Mouse (Mus musculus) stomach, embryonic 14.5 days (tissue): ENCODE results near the gene Cntn5. TPM values are rescaled to one million over a fixed set of nuclear protein-coding genes. Genes with fewer than 3 reads are reported as not detected.

Experiments used
- ATAC-seq: fragments of 200-750 bp; cut with Nextera tagmentation; 2 replicates; pipeline ENCODE4 v1.8.0; 2017; ENCODE audit warnings: low read depth, moderate TSS enrichment; ENCODE audit not compliant: insufficient number of reproducible peaks, insufficient read depth, low FRiP score
- H3K27ac ChIP-seq: fragments of 300-500 bp; sonication (generic); 2 replicates; pipeline ENCODE4 v1.5.1; 2014; ENCODE audit warnings: mild to moderate bottlenecking, low read length, moderate library complexity, mixed read lengths
- H3K27me3 ChIP-seq: fragments of 300-500 bp; sonication (generic); 2 replicates; pipeline ENCODE4 v1.6.1; 2014; ENCODE audit warnings: low read length, control low read depth, mixed read lengths; ENCODE audit not compliant: control insufficient read depth, insufficient read depth
- H3K36me3 ChIP-seq: fragments of 300-500 bp; sonication (generic); 2 replicates; pipeline ENCODE4 v1.6.1; 2014; ENCODE audit warnings: mild to moderate bottlenecking, control low read depth, low read length, moderate library complexity, mixed read lengths; ENCODE audit not compliant: control insufficient read depth, insufficient read depth
- H3K4me1 ChIP-seq: fragments of 300-500 bp; sonication (generic); 2 replicates; pipeline ENCODE4 v1.6.1; 2014; ENCODE audit warnings: low read length, control low read depth, mixed read lengths; ENCODE audit not compliant: control insufficient read depth, insufficient read depth
- H3K4me2 ChIP-seq: fragments of 300-500 bp; sonication (generic); replicated peaks from 2 replicates; pipeline ENCODE4 v1.6.1; 2014; ENCODE audit warnings: low read depth, low read length, control low read depth
- H3K4me3 ChIP-seq: fragments of 300-500 bp; sonication (generic); 2 replicates; pipeline ENCODE4 v1.5.1; 2014; ENCODE audit warnings: low read depth, low read length, control low read depth
- H3K9ac ChIP-seq: fragments of 300-500 bp; sonication (generic); replicated peaks from 2 replicates; pipeline ENCODE4 v1.6.1; 2014; ENCODE audit warnings: low read depth, mild to moderate bottlenecking, control low read depth, low read length, moderate library complexity, mixed read lengths
- H3K9me3 ChIP-seq: fragments of 300-500 bp; sonication (generic); 2 replicates; pipeline ENCODE4 v1.6.1; 2016; ENCODE audit warnings: low read depth, low read length, control low read depth; ENCODE audit not compliant: control insufficient read depth
- WGBS: fragments of 180-500 bp; shearing (Covaris S2); extraction: QIAGEN DNeasy Blood & Tissue Kit; methylation state at CpG from one replicate; pipeline ENCODE4 v1.1.7; 2014; 5-methylcytosine and 5-hydroxymethylcytosine counted together
- polyA plus RNA-seq: library from polyadenylated mRNA; unstranded; fragments of >200 nt; fragmentation: Nextera tagmentation; extraction: Ambion mirVana; gene quantifications from 2 replicates; pipeline ENCODE4 v1.2.1, GENCODE M21; 2014

The Cntn5 gene
- polyA plus RNA-seq, 1 experiment from 2014 or later, result 0.20 TPM

- no peak overlapping the region for H3K4me2 ChIP-seq
- H3K27ac ChIP-seq, result no peak overlapping the region
- no peak for ATAC-seq
- no peaks in the 10 kb centered on the region for H3K27me3 ChIP-seq
- WGBS, result 65% methylated on average over 5 of the region's 5 CpGs
- H3K4me3 ChIP-seq, result no peak overlapping the region
- H3K9me3 ChIP-seq, result no peaks in the 10 kb centered on the region
- no peak overlapping the region for H3K9ac ChIP-seq
- no peaks in the 10 kb centered on the region for H3K4me1 ChIP-seq
- H3K36me3 ChIP-seq, result no peaks in the 10 kb centered on the region
Measured at GRCm38 (mm10) chr9:9682348-9682884, 1222.2 kb downstream of the Cntn5 start.

- Histone ChIP-seq H3K36me3 (no peaks in the 10 kb centered on the region), H3K4me1 (no peaks in the 10 kb centered on the region), H3K4me2 (no peak overlapping the region), H3K4me3 (no peak overlapping the region), H3K27me3 (no peaks in the 10 kb centered on the region), H3K27ac (no peak overlapping the region), H3K9me3 (no peaks in the 10 kb centered on the region), H3K9ac (no peak overlapping the region)
- ATAC-seq, result no peak
- WGBS, result 75% methylated on average over 4 of the region's 4 CpGs
Measured at GRCm38 (mm10) chr9:9676078-9676477, 1228.5 kb downstream of the Cntn5 start.

GRCm38 (mm10) chr9:9674531-9674930 is 1230.0 kb downstream of the Cntn5 start:
- H3K27me3 ChIP-seq, result no peaks in the 10 kb centered on the region
- H3K36me3 ChIP-seq, result no peaks in the 10 kb centered on the region
- no peak overlapping the region for H3K27ac ChIP-seq
- WGBS, result 86% methylated on average over 5 of the region's 5 CpGs
- no peak overlapping the region for H3K4me3 ChIP-seq
- no peaks in the 10 kb centered on the region for H3K9me3 ChIP-seq
- no peak overlapping the region for H3K9ac ChIP-seq
- no peak for ATAC-seq
- H3K4me2 ChIP-seq, result no peak overlapping the region
- no peaks in the 10 kb centered on the region for H3K4me1 ChIP-seq

GRCm38 (mm10) chr9:9673277-9674049 is 1231.1 kb downstream of the Cntn5 start:
- Histone ChIP-seq H3K27me3 (no peaks in the 10 kb centered on the region), H3K36me3 (no peaks in the 10 kb centered on the region), H3K9me3 (no peaks in the 10 kb centered on the region), H3K4me1 (no peaks in the 10 kb centered on the region), H3K4me2 (no peak overlapping the region), H3K27ac (no peak overlapping the region), H3K4me3 (no peak overlapping the region), H3K9ac (no peak overlapping the region)
- ATAC-seq, result no peak
- WGBS, result 7% methylated on average over 13 of the region's 13 CpGs

GRCm38 (mm10) chr9:9653463-9653862 is 1251.1 kb downstream of the Cntn5 start:
- no peaks in the 10 kb centered on the region for H3K9me3 ChIP-seq
- no peak overlapping the region for H3K9ac ChIP-seq
- no peaks in the 10 kb centered on the region for H3K4me1 ChIP-seq
- H3K4me3 ChIP-seq, result no peak overlapping the region
- 86% methylated on average over 3 of the region's 3 CpGs for WGBS
- H3K27ac ChIP-seq, result no peak overlapping the region
- H3K4me2 ChIP-seq, result no peak overlapping the region
- no peak for ATAC-seq
- H3K27me3 ChIP-seq, result no peaks in the 10 kb centered on the region
- no peaks in the 10 kb centered on the region for H3K36me3 ChIP-seq

- no peak for ATAC-seq
- Histone ChIP-seq H3K27ac (no peak overlapping the region), H3K4me3 (no peak overlapping the region), H3K4me2 (no peak overlapping the region), H3K27me3 (no peaks in the 10 kb centered on the region), H3K9ac (no peak overlapping the region), H3K9me3 (no peaks in the 10 kb centered on the region), H3K36me3 (no peaks in the 10 kb centered on the region), H3K4me1 (no peaks in the 10 kb centered on the region)
- WGBS, result 63% methylated on average over 3 of the region's 3 CpGs
Measured at GRCm38 (mm10) chr9:9647361-9647760, 1257.2 kb downstream of the Cntn5 start.

- Histone ChIP-seq H3K4me1 (no peaks in the 10 kb centered on the region), H3K9ac (no peak overlapping the region), H3K9me3 (no peaks in the 10 kb centered on the region), H3K27me3 (no peaks in the 10 kb centered on the region), H3K36me3 (no peaks in the 10 kb centered on the region), H3K4me3 (no peak overlapping the region), H3K27ac (no peak overlapping the region), H3K4me2 (no peak overlapping the region)
- 71% methylated on average over 1 of the region's 1 CpGs for WGBS
- ATAC-seq, result no peak
Measured at GRCm38 (mm10) chr9:9646276-9646675, 1258.3 kb downstream of the Cntn5 start.
